Mouse (Mus musculus) embryonic fibroblast, embryonic 13.5 days (primary cell): Measurements from ENCODE around the gene Fam163b.

ENCODE experiments used
- CTCF ChIP-seq: IDR thresholded peaks from 2 replicates; pipeline ENCODE4 v1.5.1; 2011; ENCODE audit warnings: mild to moderate bottlenecking, control low read depth, low read length, moderate library complexity, borderline replicate concordance; ENCODE audit not compliant: insufficient read depth
- POLR2A ChIP-seq: IDR thresholded peaks from 2 replicates; pipeline ENCODE4 v1.6.1; 2011; ENCODE audit warnings: low read depth, mild to moderate bottlenecking, control low read depth, low read length, moderate library complexity

GRCm38 (mm10) chr2:27084963-27085362 is 57.3 kb downstream of the Fam163b start:
- TF ChIP-seq CTCF = no peak
- no peak for TF ChIP-seq POLR2A
